ENCODE assay signal across 19 mouse cellular contexts in genomic region chr1:78320291-78320690, GRCm38 (mm10). TPM values are rescaled to one million over a fixed set of nuclear protein-coding genes. Genes with fewer than 3 reads are reported as not detected.
A peak's percentile ranks its signal among the peaks of the same experiment; 100 is the strongest.
DNase-seq lines count a peak whose midpoint lies in the region; ATAC-seq and TF ChIP-seq lines count a peak whose summit lies in the region.
"Had no signal": no experiment of that assay in that cellular context is flagged by ENCODE, and none has a peak within 500 bp of the region (broad histone marks: within the 10 kb centered on the region; RNA-seq: fewer than 3 reads in every experiment).

No protein-coding gene starts in this region.

- ATAC-seq in intestine, embryonic 14.5 days (replicated peaks; ENCODE audit: low FRiP score, low TSS enrichment, low read depth), result peak; percentile 44; the same call in 1 of the 2 replicates
- peak; percentile 31; the same call in 1 of the 2 replicates for ATAC-seq in intestine, embryonic 15.5 days
- peak; percentile 41; the same call in 1 of the 2 replicates for ATAC-seq in intestine, postnatal 0 days
- peak; percentile 78 for ATAC-seq in stomach, postnatal 0 days (ENCODE audit: low FRiP score, low TSS enrichment)
- ATAC-seq in activated CD4-positive, CD25-positive, alpha-beta regulatory T cell, adult 4 months, result no peak
- ATAC-seq: forebrain, embryonic 13.5 days; forebrain, embryonic 15.5 days had no signal

- TF ChIP-seq EP300 in stomach, postnatal 0 days (optimal IDR thresholded peaks at IDR 0.05), result no peak

- no peaks in the 10 kb centered on the region for H3K9me3 ChIP-seq in intestine, embryonic 14.5 days (ENCODE audit: control insufficient read depth, low read length)
- H3K9me3 ChIP-seq in intestine, embryonic 15.5 days, result no peaks in the 10 kb centered on the region
- no peaks in the 10 kb centered on the region for H3K9me3 ChIP-seq in intestine, postnatal 0 days (ENCODE audit: control insufficient read depth)
- no peaks in the 10 kb centered on the region for H3K9me3 ChIP-seq in stomach, postnatal 0 days (ENCODE audit: control insufficient read depth, low read length)
- H3K9me3 ChIP-seq: embryonic facial prominence, embryonic 10.5 days; embryonic facial prominence, embryonic 12.5 days; forebrain, embryonic 13.5 days; forebrain, embryonic 15.5 days had no signal

- no peak overlapping the region for H3K9ac ChIP-seq in intestine, embryonic 14.5 days (ENCODE audit: low read length)
- H3K9ac ChIP-seq in intestine, embryonic 15.5 days, result no peak overlapping the region
- no peak overlapping the region for H3K9ac ChIP-seq in intestine, postnatal 0 days (ENCODE audit: low read depth, low read length)
- no peak overlapping the region for H3K9ac ChIP-seq in stomach, postnatal 0 days (ENCODE audit: low read length)
- H3K9ac ChIP-seq: embryonic facial prominence, embryonic 12.5 days; forebrain, embryonic 13.5 days; forebrain, embryonic 15.5 days had no signal

- no peaks in the 10 kb centered on the region for H3K36me3 ChIP-seq in intestine, embryonic 14.5 days (ENCODE audit: control insufficient read depth, insufficient read depth, low read length)
- no peaks in the 10 kb centered on the region for H3K36me3 ChIP-seq in intestine, embryonic 15.5 days
- H3K36me3 ChIP-seq in intestine, postnatal 0 days (ENCODE audit: control insufficient read depth, insufficient read depth), result no peaks in the 10 kb centered on the region
- H3K36me3 ChIP-seq in stomach, postnatal 0 days (ENCODE audit: control insufficient read depth, insufficient read depth, low read length), result no peaks in the 10 kb centered on the region
- H3K36me3 ChIP-seq: embryonic facial prominence, embryonic 10.5 days; embryonic facial prominence, embryonic 12.5 days; forebrain, embryonic 15.5 days had no signal

- no peak for TF ChIP-seq CTCF in intestine, postnatal 0 days (IDR thresholded peaks at IDR 0.05; ENCODE audit: low read depth)
- TF ChIP-seq CTCF in stomach, postnatal 0 days (IDR thresholded peaks at IDR 0.05; ENCODE audit: low read depth), result no peak

- no peak for DNase-seq in intestine, embryonic 14.5 days (ENCODE audit: low spot score)
- no peak for DNase-seq in stomach, postnatal 0 days (ENCODE audit: low spot score)
- no peak for DNase-seq in layer of hippocampus, postnatal 10 days (ENCODE audit: low spot score in 2 of 2)
- no peak for DNase-seq in urinary bladder, adult 18-20 months (ENCODE audit: low spot score in 2 of 2)
- DNase-seq: adrenal gland, adult 8-10 months; adrenal gland, postnatal 14 days; adrenal gland, postnatal 36 days; cerebellum, adult 11-12 months; cerebellum, adult 2 months; cerebellum, adult 9-10 months; cerebellum, postnatal 10 days; cerebellum, postnatal 25 days had no signal

- H3K4me2 ChIP-seq in intestine, embryonic 14.5 days (ENCODE audit: low read length), result no peak overlapping the region
- no peak overlapping the region for H3K4me2 ChIP-seq in intestine, embryonic 15.5 days (replicated peaks)
- H3K4me2 ChIP-seq in intestine, postnatal 0 days (replicated peaks; ENCODE audit: low read depth), result no peak overlapping the region
- H3K4me2 ChIP-seq in stomach, postnatal 0 days (replicated peaks; ENCODE audit: low read depth), result no peak overlapping the region
- H3K4me2 ChIP-seq: embryonic facial prominence, embryonic 12.5 days; forebrain, embryonic 13.5 days; forebrain, embryonic 15.5 days had no signal

- no peak overlapping the region for H3K27ac ChIP-seq in intestine, embryonic 14.5 days (ENCODE audit: low read depth)
- H3K27ac ChIP-seq in intestine, embryonic 15.5 days, result no peak overlapping the region
- no peak overlapping the region for H3K27ac ChIP-seq in intestine, postnatal 0 days (ENCODE audit: low read depth, low read length)
- no peak overlapping the region for H3K27ac ChIP-seq in stomach, postnatal 0 days (replicated peaks)
- H3K27ac ChIP-seq: embryonic facial prominence, embryonic 10.5 days; embryonic facial prominence, embryonic 12.5 days; forebrain, embryonic 13.5 days; forebrain, embryonic 15.5 days had no signal

- no peaks in the 10 kb centered on the region for H3K27me3 ChIP-seq in intestine, embryonic 14.5 days (replicated peaks; ENCODE audit: control insufficient read depth, insufficient read depth, low read length)
- no peaks in the 10 kb centered on the region for H3K27me3 ChIP-seq in intestine, embryonic 15.5 days (replicated peaks)
- H3K27me3 ChIP-seq in intestine, postnatal 0 days (replicated peaks; ENCODE audit: control insufficient read depth, insufficient read depth, low read length), result no peaks in the 10 kb centered on the region
- no peaks in the 10 kb centered on the region for H3K27me3 ChIP-seq in stomach, postnatal 0 days (ENCODE audit: control insufficient read depth, insufficient read depth, low read length)
- H3K27me3 ChIP-seq: embryonic facial prominence, embryonic 12.5 days; forebrain, embryonic 13.5 days; forebrain, embryonic 15.5 days had no signal

- no peak overlapping the region for H3K4me3 ChIP-seq in intestine, embryonic 14.5 days (ENCODE audit: low read depth, low read length)
- no peak overlapping the region for H3K4me3 ChIP-seq in intestine, embryonic 15.5 days (replicated peaks)
- H3K4me3 ChIP-seq in intestine, postnatal 0 days (ENCODE audit: low read depth, low read length), result no peak overlapping the region
- no peak overlapping the region for H3K4me3 ChIP-seq in stomach, postnatal 0 days (ENCODE audit: low read depth, low read length)
- H3K4me3 ChIP-seq: embryonic facial prominence, embryonic 10.5 days; embryonic facial prominence, embryonic 12.5 days; forebrain, embryonic 13.5 days; forebrain, embryonic 15.5 days had no signal

- WGBS in intestine, embryonic 14.5 days, result 88% methylated on average over 3 of the region's 3 CpGs
- WGBS in intestine, embryonic 15.5 days, result 81% methylated on average over 3 of the region's 3 CpGs
- 80% methylated on average over 3 of the region's 3 CpGs for WGBS in intestine, postnatal 0 days
- 66% methylated on average over 3 of the region's 3 CpGs for WGBS in stomach, postnatal 0 days

- no peaks in the 10 kb centered on the region for H3K4me1 ChIP-seq in intestine, embryonic 14.5 days (replicated peaks; ENCODE audit: control insufficient read depth, insufficient read depth, low read length)
- H3K4me1 ChIP-seq in intestine, embryonic 15.5 days (replicated peaks), result no peaks in the 10 kb centered on the region
- H3K4me1 ChIP-seq in intestine, postnatal 0 days (replicated peaks; ENCODE audit: control insufficient read depth, insufficient read depth, low read length), result no peaks in the 10 kb centered on the region
- no peaks in the 10 kb centered on the region for H3K4me1 ChIP-seq in stomach, postnatal 0 days (replicated peaks; ENCODE audit: control insufficient read depth, insufficient read depth)
- H3K4me1 ChIP-seq: embryonic facial prominence, embryonic 10.5 days; embryonic facial prominence, embryonic 12.5 days; forebrain, embryonic 13.5 days; forebrain, embryonic 15.5 days had no signal

RNA-seq across cellular contexts. Expression of gene Sgpp2, which starts 10.1 kb away (rescaled TPM):
- 37.8 and 43.2 TPM in 2 replicates for polyA plus RNA-seq in intestine, embryonic 14.5 days (2014; fragmentation: Nextera tagmentation; extraction: Ambion mirVana)
- polyA plus RNA-seq in intestine, embryonic 15.5 days (2015; fragmentation: Nextera tagmentation; extraction: Ambion mirVana), result 35.9 and 37.9 TPM in 2 replicates
- polyA plus RNA-seq in intestine, postnatal 0 days (2015; fragmentation: Nextera tagmentation; extraction: Ambion mirVana), result 23.0 and 25.9 TPM in 2 replicates
- 20.3 and 20.5 TPM in 2 replicates for polyA plus RNA-seq in stomach, postnatal 0 days (2015; fragmentation: Nextera tagmentation; extraction: Ambion mirVana)
- 1 to 10 TPM; 1.3 to 2.3 TPM for total RNA-seq in layer of hippocampus, postnatal 10 days (2021)
- under 1 TPM; 0.52 to 0.69 TPM for polyA plus RNA-seq in activated CD4-positive, CD25-positive, alpha-beta regulatory T cell, adult 4 months (2017; shearing (Covaris generic))

Comparison
In these comparisons a context has a peak if more than half of its experiments do, and no peak if none do; other contexts are left out.
1. RNA of gene Sgpp2, which starts 10.1 kb away (polyA plus RNA-seq): 37.8 to 43.2 TPM in intestine, embryonic 14.5 days, 35.9 to 37.9 TPM in intestine, embryonic 15.5 days, 23.0 to 25.9 TPM in intestine, postnatal 0 days and 20.3 to 20.5 TPM in stomach, postnatal 0 days; 0.52 to 0.69 TPM in activated CD4-positive, CD25-positive, alpha-beta regulatory T cell, adult 4 months; every median in the first group is over 10 times any median in the second.